Mouse (Mus musculus) right cerebral cortex, postnatal 14 days (tissue): ENCODE data around the gene Vmn2r66.

Source experiments
- DNase-seq: peaks from one replicate; pipeline ENCODE4 v3.0.0; 2022

The Vmn2r66 gene

DNA sequence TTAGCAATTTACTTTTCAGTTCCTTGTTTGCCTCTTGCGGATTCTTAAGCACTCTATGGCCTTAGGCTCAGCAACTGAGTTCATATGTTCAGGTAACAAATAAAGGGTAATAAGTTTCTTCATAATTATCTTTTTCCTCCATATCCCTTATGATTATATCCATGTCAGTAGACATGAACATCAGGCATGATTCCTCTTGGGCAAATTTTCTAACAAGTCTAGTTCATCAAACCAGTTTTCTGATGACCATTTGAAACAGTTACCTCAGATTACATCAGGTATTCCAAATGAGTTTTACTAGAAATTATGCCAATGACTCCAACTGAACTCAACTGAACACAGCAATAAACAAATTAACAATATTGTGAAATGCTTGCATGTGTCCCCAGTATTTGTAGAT, at the start of gene Vmn2r66:
Vmn2r66 (minus strand) TSS at position 101 of the 400 bp plus-strand sequence.
- no peak for DNase-seq

DNA sequence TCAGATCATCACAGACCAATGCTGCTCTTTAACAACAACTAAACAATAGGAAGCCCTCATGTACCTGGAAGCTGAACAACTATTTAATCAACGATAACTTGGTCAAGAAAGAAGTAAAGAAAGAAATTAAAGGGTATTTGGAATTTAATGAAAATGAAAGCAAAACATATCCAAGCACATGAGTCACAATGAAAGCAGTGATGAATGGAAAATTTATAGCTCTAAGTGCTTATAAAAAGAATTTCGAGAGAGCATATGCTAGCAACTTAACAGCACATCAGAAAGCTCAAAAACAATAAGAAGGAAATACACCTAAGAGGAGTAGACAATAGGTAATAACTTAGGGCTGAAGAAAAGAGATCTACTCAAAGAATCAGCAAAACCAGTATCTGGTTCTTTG, 15.4 kb downstream of the Vmn2r66 start:
- no peak for DNase-seq

DNA sequence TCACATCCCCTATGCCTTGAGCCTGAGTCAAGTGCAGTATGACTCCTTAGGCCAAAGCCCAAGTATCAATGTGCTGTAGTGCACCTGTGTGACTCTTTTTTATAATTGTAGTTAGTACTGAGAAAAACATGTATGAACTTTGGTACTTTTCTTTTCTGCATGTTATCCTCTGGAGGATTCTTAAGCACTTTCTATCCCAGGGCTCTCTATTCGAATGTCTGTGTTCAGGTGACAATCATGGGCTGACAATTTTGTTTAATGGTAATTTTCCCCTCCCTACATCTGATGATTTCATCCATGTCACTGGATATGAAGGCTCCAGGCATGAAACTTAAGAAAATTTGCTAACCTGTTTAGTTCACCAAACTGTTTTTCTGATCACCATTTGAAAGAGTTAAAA, 48.1 kb downstream of the Vmn2r66 start, which contains the start of gene Vmn2r65:
Vmn2r65 (minus strand) TSS at position 101 of the 400 bp plus-strand sequence.
- no peak for DNase-seq
